Mouse (Mus musculus) spleen, adult 2 months (tissue): ENCODE measurements at regions not wholly inside any gene's neighbourhood (a gene's known extent, or its start where the extent isn't known, plus 50 kb on each side); places are given as distances from the start of the nearest gene placed in this dataset.

Experiments
- DNase-seq, 2 experiments: peaks; one replicate each; pipeline versions ENCODE4 v3.0.0 to v3.0.0-alpha.2; 2012 to 2021; ENCODE audit warnings: low spot score in 2 of 2, low read depth in 1 of 2
- H3K27ac ChIP-seq: fragments of 200-500 bp; 2 replicates; pipeline ENCODE4 v1.5.1; 2012; ENCODE audit warnings: low read length, inconsistent platforms; ENCODE audit not compliant: insufficient read depth
- H3K27me3 ChIP-seq: fragments of 200-500 bp; 2 replicates; pipeline ENCODE4 v1.6.1; 2012; ENCODE audit warnings: mild to moderate bottlenecking, moderate library complexity, low read length, inconsistent platforms; ENCODE audit not compliant: control insufficient read depth, insufficient read depth
- H3K36me3 ChIP-seq: fragments of 200-500 bp; 2 replicates; pipeline ENCODE4 v1.6.1; 2012; ENCODE audit warnings: mild to moderate bottlenecking, low read length, inconsistent platforms; ENCODE audit not compliant: control insufficient read depth, insufficient read depth
- H3K4me1 ChIP-seq: fragments of 200-500 bp; 2 replicates; pipeline ENCODE4 v1.6.1; 2011; ENCODE audit warnings: inconsistent platforms; ENCODE audit not compliant: control insufficient read depth, insufficient read depth, insufficient read length
- H3K4me3 ChIP-seq: fragments of 200-500 bp; 2 replicates; pipeline ENCODE4 v1.5.1; 2011; ENCODE audit warnings: mild to moderate bottlenecking, inconsistent platforms; ENCODE audit not compliant: insufficient read depth, insufficient read length; ENCODE audit errors: extremely low read depth
- CTCF ChIP-seq: fragments of 200-500 bp; IDR thresholded peaks from 2 replicates; pipeline ENCODE4 v1.5.1; 2011; ENCODE audit warnings: mild to moderate bottlenecking, inconsistent platforms; ENCODE audit not compliant: insufficient read depth, insufficient read length, insufficient replicate concordance; ENCODE audit errors: extremely low read depth
- POLR2A ChIP-seq: fragments of 200-500 bp; IDR thresholded peaks from 2 replicates; pipeline ENCODE4 v1.6.1; 2011; ENCODE audit warnings: low read depth, low read length, inconsistent platforms
- WGBS: fragments of 180-500 bp; shearing (Covaris S2); methylation state at CpG from one replicate; pipeline ENCODE4 v1.1.7; 2018; 5-methylcytosine and 5-hydroxymethylcytosine counted together

DNA sequence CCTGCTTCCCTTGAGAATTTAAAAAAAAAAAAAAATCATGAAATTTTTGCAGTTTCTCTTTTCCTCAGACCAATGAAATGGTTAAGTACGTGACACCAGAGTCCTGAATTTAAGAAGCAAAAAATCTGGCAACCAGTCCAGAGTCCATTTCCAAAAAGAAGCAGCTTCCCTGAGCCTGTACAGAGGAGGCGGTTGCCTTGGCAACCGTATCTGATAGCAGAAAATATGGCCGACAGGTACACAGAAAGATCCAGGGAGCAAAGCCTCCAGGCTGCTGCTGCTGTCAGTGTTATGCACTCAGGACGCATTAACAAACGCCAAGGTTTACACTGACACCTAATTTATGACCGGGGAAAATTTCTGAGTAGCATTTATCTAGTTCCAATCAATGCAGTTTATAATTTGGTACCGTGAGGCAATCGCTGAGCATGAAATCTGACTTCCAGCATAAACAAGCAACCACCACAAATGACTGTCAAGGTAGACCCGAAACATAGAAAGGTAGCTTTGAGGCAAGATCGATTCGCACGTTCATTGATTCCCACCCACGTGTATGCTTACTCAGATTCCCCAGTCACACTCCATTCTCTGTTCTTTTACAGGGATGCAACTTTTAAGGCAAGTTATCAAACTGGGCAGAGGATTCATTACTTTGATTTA is 420.8 kb downstream of the Basp1 start:
- no peak overlapping the region for H3K4me3 ChIP-seq
- WGBS, result 90% methylated on average over 14 of the region's 14 CpGs
- DNase-seq, result no peak
- TF ChIP-seq POLR2A, result no peak
- TF ChIP-seq CTCF, result no peak
- no peaks in the 10 kb centered on the region for H3K36me3 ChIP-seq
- no peaks in the 10 kb centered on the region for H3K27me3 ChIP-seq
- H3K27ac ChIP-seq, result no peak overlapping the region
- H3K4me1 ChIP-seq, result no peaks in the 10 kb centered on the region

DNA sequence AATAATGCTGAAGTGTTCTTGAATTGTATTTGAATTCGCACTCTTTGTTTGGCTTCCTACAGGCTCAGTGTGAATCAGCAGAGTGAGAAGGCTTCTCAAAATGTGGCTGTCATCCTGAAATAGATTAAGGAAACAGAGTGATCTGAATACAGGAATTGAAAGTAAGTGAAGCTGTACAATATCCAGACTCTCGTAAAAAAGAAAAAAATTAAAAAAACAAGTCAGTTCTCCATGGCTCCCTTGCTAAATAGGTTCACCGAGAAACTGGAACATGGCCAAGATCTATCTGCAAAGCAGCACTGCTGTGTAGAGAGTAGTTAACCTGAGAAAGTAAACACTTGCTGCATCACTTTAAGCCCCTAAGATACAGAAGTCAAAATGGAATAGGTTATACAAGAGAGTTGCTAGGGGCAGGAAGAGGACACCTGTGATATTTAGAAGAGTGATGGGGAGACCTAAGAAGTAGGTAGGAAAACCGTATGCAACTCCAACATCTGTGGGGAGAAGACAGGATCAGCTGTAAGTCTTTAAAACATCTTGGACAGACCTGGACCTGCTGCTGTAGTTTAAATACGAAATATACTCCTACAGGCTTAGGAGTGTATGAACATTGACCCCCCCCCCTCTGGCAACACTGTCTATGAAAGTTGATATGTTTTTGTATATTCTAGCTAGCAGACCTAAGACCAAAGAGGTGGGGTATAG is 423.3 kb downstream of the Basp1 start:
- Histone ChIP-seq H3K4me1 (no peaks in the 10 kb centered on the region), H3K27ac (no peak overlapping the region), H3K4me3 (no peak overlapping the region), H3K36me3 (no peaks in the 10 kb centered on the region), H3K27me3 (no peaks in the 10 kb centered on the region)
- WGBS, result 56% methylated on average over 5 of the region's 5 CpGs
- TF ChIP-seq POLR2A (no peak), CTCF (no peak)
- no peak for DNase-seq

DNA sequence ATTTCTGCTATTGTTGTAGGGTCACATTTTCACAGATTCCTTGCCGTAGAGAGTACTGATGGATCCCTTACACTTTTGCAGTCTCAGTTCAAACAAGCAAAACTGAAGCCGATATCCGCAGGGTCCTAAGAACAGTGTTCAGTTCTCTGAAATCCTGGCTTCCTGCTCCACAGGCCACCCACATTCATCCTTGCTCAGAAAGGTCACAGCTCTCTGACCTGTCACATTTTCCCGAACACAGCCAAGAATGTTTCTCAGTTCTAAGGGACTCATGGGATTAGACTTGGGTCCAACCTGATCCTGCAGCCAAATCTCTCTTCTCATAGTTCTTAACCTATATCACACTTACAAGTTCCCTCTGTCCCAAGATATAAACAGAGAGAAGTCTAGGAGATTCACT is 432.7 kb downstream of the Basp1 start:
- Histone ChIP-seq H3K4me1 (no peaks in the 10 kb centered on the region), H3K27ac (no peak overlapping the region), H3K27me3 (no peaks in the 10 kb centered on the region), H3K4me3 (no peak overlapping the region), H3K36me3 (no peaks in the 10 kb centered on the region)
- WGBS, result 81% methylated on average over 4 of the region's 4 CpGs
- no peak for DNase-seq
- TF ChIP-seq POLR2A (no peak), CTCF (no peak)

DNA sequence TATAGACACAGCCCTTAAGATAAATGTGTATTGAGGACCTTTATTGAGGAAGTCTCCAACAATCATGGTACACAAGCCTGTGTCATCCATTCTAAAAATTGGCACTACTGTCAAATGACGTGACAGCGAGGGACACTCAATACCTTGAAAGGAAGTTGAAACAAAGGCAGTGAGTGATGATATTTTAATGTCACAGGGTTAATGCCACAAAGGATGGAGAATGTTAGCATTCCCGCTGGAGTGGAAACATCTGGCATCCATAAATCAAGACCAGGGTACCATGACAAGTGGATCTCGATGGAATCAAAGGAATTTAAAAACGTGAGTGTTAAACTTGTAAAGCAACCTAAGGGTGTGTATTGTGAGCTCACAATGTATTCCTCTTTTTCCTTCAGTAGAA is 441.5 kb downstream of the Basp1 start:
- no peak for DNase-seq
- no peaks in the 10 kb centered on the region for H3K27me3 ChIP-seq
- H3K36me3 ChIP-seq, result no peaks in the 10 kb centered on the region
- no peak overlapping the region for H3K4me3 ChIP-seq
- WGBS, result 43% methylated on average over 5 of the region's 5 CpGs
- TF ChIP-seq POLR2A, result no peak
- no peak for TF ChIP-seq CTCF
- no peaks in the 10 kb centered on the region for H3K4me1 ChIP-seq
- H3K27ac ChIP-seq, result no peak overlapping the region

DNA sequence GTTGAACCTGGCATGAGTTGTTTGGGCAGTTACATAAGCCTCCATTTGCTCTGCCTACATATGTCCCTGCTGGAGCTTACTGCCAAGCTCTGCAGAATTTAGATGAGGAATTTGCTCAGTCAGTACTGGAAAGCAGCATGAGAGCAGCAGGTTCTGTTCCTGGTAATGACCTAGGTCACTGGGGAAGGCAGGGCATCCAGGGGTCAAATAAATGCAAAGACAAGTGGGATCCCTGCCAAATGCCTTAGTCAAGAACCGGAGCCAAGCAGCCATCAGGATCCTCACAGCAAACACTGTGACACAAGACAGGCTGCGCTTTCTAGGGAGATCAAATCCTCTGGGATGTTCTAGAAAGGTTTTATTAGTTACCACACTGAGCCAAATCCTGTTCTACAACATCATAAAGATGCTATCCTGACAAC is 444.2 kb downstream of the Basp1 start:
- no peak overlapping the region for H3K4me3 ChIP-seq
- H3K4me1 ChIP-seq, result no peaks in the 10 kb centered on the region
- H3K27me3 ChIP-seq, result no peaks in the 10 kb centered on the region
- H3K36me3 ChIP-seq, result no peaks in the 10 kb centered on the region
- 85% methylated on average over 2 of the region's 2 CpGs for WGBS
- H3K27ac ChIP-seq, result no peak overlapping the region
- DNase-seq, result no peak
- TF ChIP-seq CTCF, result no peak
- no peak for TF ChIP-seq POLR2A

DNA sequence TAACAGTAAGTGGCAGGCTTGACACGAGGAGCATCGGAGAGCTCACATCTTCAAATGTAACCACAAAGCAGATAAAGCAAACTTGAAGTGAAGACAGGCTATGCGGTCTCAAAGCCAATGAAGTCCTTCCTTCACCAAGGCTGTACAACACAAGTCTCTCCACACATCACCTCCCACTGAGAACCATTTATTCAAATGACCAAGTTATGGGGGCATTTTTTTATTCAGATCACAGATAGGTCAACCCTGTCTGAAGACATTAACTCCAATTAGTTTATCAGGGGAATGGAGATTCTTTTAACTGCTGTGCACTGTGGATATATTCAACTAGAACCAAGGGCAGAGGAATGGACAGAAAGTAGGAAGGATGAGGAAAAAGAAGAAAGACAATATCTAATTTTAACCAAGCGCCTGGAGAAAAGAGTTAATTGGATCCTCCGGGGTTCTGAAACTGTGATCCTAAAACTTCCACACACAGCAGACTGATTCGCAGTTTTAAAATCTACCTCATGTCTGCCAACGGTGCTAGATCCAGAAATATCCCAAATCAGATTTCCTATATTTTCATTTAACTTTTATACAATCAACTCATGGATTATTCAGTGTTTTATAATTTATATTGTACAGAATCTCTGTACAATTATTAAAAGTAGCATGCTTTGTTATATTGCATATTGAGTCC is 444.8 kb downstream of the Basp1 start:
- H3K27me3 ChIP-seq, result no peaks in the 10 kb centered on the region
- no peaks in the 10 kb centered on the region for H3K36me3 ChIP-seq
- WGBS, result 87% methylated on average over 7 of the region's 7 CpGs
- H3K4me1 ChIP-seq, result no peaks in the 10 kb centered on the region
- TF ChIP-seq CTCF, result no peak
- TF ChIP-seq POLR2A, result no peak
- no peak for DNase-seq
- H3K27ac ChIP-seq, result no peak overlapping the region
- no peak overlapping the region for H3K4me3 ChIP-seq
